Mouse (Mus musculus) lung, embryonic 16.5 days (tissue): ENCODE data around the gene Klhdc7b. TPM values are rescaled to one million over a fixed set of nuclear protein-coding genes. Genes with fewer than 3 reads are reported as not detected.

Experiments
- ATAC-seq: fragments of 200-750 bp; cut with Nextera tagmentation; 2 replicates; pipeline ENCODE4 v1.8.0; 2017; ENCODE audit warnings: low read depth, mild to moderate bottlenecking, moderate library complexity
- H3K27ac ChIP-seq: fragments of 300-500 bp; sonication (generic); 2 replicates; pipeline ENCODE4 v1.5.1; 2014; ENCODE audit warnings: mild to moderate bottlenecking, control low read depth, low read length
- H3K27me3 ChIP-seq: fragments of 300-500 bp; sonication (generic); 2 replicates; pipeline ENCODE4 v1.6.1; 2014; ENCODE audit warnings: low read depth, low read length, mixed read lengths; ENCODE audit not compliant: control insufficient read depth, insufficient read depth
- H3K36me3 ChIP-seq: fragments of 300-500 bp; sonication (generic); 2 replicates; pipeline ENCODE4 v1.6.1; 2014; ENCODE audit warnings: low read length; ENCODE audit not compliant: control insufficient read depth, insufficient read depth
- H3K4me1 ChIP-seq: fragments of 300-500 bp; sonication (generic); replicated peaks from 2 replicates; pipeline ENCODE4 v1.6.1; 2014; ENCODE audit warnings: low read length, mixed read lengths; ENCODE audit not compliant: control insufficient read depth, insufficient read depth
- H3K4me2 ChIP-seq: fragments of 300-500 bp; sonication (generic); 2 replicates; pipeline ENCODE4 v1.6.1; 2014; ENCODE audit warnings: low read depth, low read length, control low read depth
- H3K4me3 ChIP-seq: fragments of 300-500 bp; sonication (generic); 2 replicates; pipeline ENCODE4 v1.5.1; 2014; ENCODE audit warnings: mild to moderate bottlenecking, low read length, control low read depth
- H3K9ac ChIP-seq: fragments of 300-500 bp; sonication (generic); 2 replicates; pipeline ENCODE4 v1.6.1; 2014; ENCODE audit warnings: low read length, control low read depth
- H3K9me3 ChIP-seq: fragments of 300-500 bp; sonication (generic); 2 replicates; pipeline ENCODE4 v1.6.1; 2016; ENCODE audit warnings: low read length; ENCODE audit not compliant: control insufficient read depth
- WGBS: fragments of 180-500 bp; shearing (Covaris S2); extraction: QIAGEN DNeasy Blood & Tissue Kit; methylation state at CpG from one replicate; pipeline ENCODE4 v1.1.7; 2014; 5-methylcytosine and 5-hydroxymethylcytosine counted together
- polyA plus RNA-seq: library from polyadenylated mRNA; unstranded; fragments of >200 nt; fragmentation: Nextera tagmentation; extraction: Ambion mirVana; gene quantifications from 2 replicates; pipeline ENCODE4 v1.2.1, GENCODE M21; 2015

The Klhdc7b gene
- polyA plus RNA-seq, 1 experiment from 2014 or later, result 0.04 TPM

- H3K9ac ChIP-seq, result peak overlapping the region; percentile 88; the same call in 1 of the 2 replicates
- peaks cover 35% of the 10 kb centered on the region for H3K36me3 ChIP-seq
- H3K27ac ChIP-seq, result no peak overlapping the region
- H3K4me1 ChIP-seq, result peaks cover 15% of the 10 kb centered on the region
- no peaks in the 10 kb centered on the region for H3K27me3 ChIP-seq
- ATAC-seq, result no peak
- WGBS, result 94% methylated on average over 16 of the region's 16 CpGs
- no peaks in the 10 kb centered on the region for H3K9me3 ChIP-seq
- no peak overlapping the region for H3K4me3 ChIP-seq
- H3K4me2 ChIP-seq, result no peak overlapping the region
These were observed 30.9 kb upstream of the Klhdc7b start for GRCm38 (mm10) chr15:89353837-89354236.

GRCm38 (mm10) chr15:89354455-89354854 lies 30.3 kb upstream of the Klhdc7b start:
- no peak overlapping the region for H3K27ac ChIP-seq
- WGBS, result 71% methylated on average over 7 of the region's 7 CpGs
- H3K9ac ChIP-seq, result peak overlapping the region; percentile 88
- H3K4me2 ChIP-seq, result peak overlapping the region; percentile 76
- peak overlapping the region; percentile 74 for H3K4me3 ChIP-seq
- H3K36me3 ChIP-seq, result peaks cover 35% of the 10 kb centered on the region
- H3K4me1 ChIP-seq, result peaks cover 15% of the 10 kb centered on the region
- ATAC-seq, result no peak
- no peaks in the 10 kb centered on the region for H3K27me3 ChIP-seq
- H3K9me3 ChIP-seq, result no peaks in the 10 kb centered on the region

- peak within 1 kb of the TSS; percentile 93 for H3K27ac ChIP-seq
- H3K4me3 ChIP-seq, result peak within 1 kb of the TSS; percentile 74
- peak within 1 kb of the TSS; percentile 76 for H3K4me2 ChIP-seq
- peak; percentile 93 for ATAC-seq
- H3K4me1 ChIP-seq, result peaks cover 15% of the 10 kb centered on the region
- no peaks in the 10 kb centered on the region for H3K27me3 ChIP-seq
- WGBS, result under 1% methylated on average over 59 of the region's 64 CpGs
- peak within 1 kb of the TSS; percentile 88 for H3K9ac ChIP-seq
- no peaks in the 10 kb centered on the region for H3K9me3 ChIP-seq
- peaks cover 32% of the 10 kb centered on the region for H3K36me3 ChIP-seq
These were observed 29.2 kb upstream of the Klhdc7b start, which contains the start of the genes Lmf2 and Ncaph2 for GRCm38 (mm10) chr15:89355241-89356187. Lmf2 (minus strand) TSS chr15:89355659. Ncaph2 (plus strand) TSS chr15:89355719.

GRCm38 (mm10) chr15:89356372-89356771 lies 28.3 kb upstream of the Klhdc7b start:
- Histone ChIP-seq H3K4me3 (peak overlapping the region; percentile 74), H3K36me3 (peaks cover 32% of the 10 kb centered on the region), H3K4me2 (peak overlapping the region; percentile 71), H3K27ac (peak overlapping the region; percentile 93), H3K4me1 (peaks cover 15% of the 10 kb centered on the region), H3K27me3 (no peaks in the 10 kb centered on the region), H3K9ac (peak overlapping the region; percentile 88), H3K9me3 (no peaks in the 10 kb centered on the region)
- WGBS, result under 1% methylated on average over 15 of the region's 15 CpGs
- peak; percentile 87 for ATAC-seq

- Histone ChIP-seq H3K4me2 (no peak overlapping the region), H3K4me3 (no peak overlapping the region), H3K4me1 (peaks cover 15% of the 10 kb centered on the region), H3K27ac (no peak overlapping the region), H3K27me3 (no peaks in the 10 kb centered on the region), H3K9ac (no peak overlapping the region), H3K36me3 (peaks cover 28% of the 10 kb centered on the region), H3K9me3 (no peaks in the 10 kb centered on the region)
- WGBS, result 62% methylated on average over 3 of the region's 3 CpGs
- ATAC-seq, result no peak
These were observed 25.9 kb upstream of the Klhdc7b start for GRCm38 (mm10) chr15:89358784-89359183.

GRCm38 (mm10) chr15:89363051-89363450 lies 21.7 kb upstream of the Klhdc7b start:
- WGBS, result 70% methylated on average over 7 of the region's 7 CpGs
- peaks cover 67% of the 10 kb centered on the region for H3K36me3 ChIP-seq
- H3K9ac ChIP-seq, result no peak overlapping the region
- peak; percentile 68 for ATAC-seq
- no peaks in the 10 kb centered on the region for H3K4me1 ChIP-seq
- no peak overlapping the region for H3K27ac ChIP-seq
- no peak overlapping the region for H3K4me3 ChIP-seq
- H3K4me2 ChIP-seq, result no peak overlapping the region
- no peaks in the 10 kb centered on the region for H3K9me3 ChIP-seq
- H3K27me3 ChIP-seq, result no peaks in the 10 kb centered on the region

- no peak overlapping the region for H3K4me2 ChIP-seq
- H3K4me1 ChIP-seq, result no peaks in the 10 kb centered on the region
- no peak for ATAC-seq
- H3K4me3 ChIP-seq, result no peak overlapping the region
- H3K9me3 ChIP-seq, result no peaks in the 10 kb centered on the region
- H3K9ac ChIP-seq, result no peak overlapping the region
- no peak overlapping the region for H3K27ac ChIP-seq
- H3K27me3 ChIP-seq, result no peaks in the 10 kb centered on the region
- peaks cover 82% of the 10 kb centered on the region for H3K36me3 ChIP-seq
- WGBS, result 91% methylated on average over 4 of the region's 4 CpGs
These were observed 19.6 kb upstream of the Klhdc7b start for GRCm38 (mm10) chr15:89365141-89365551.

- H3K27ac ChIP-seq, result no peak overlapping the region
- no peak for ATAC-seq
- 90% methylated on average over 13 of the region's 13 CpGs for WGBS
These were observed 12.6 kb upstream of the Klhdc7b start for GRCm38 (mm10) chr15:89372068-89372467.

GRCm38 (mm10) chr15:89372536-89372935 lies 12.2 kb upstream of the Klhdc7b start:
- peaks cover 15% of the 10 kb centered on the region for H3K4me1 ChIP-seq
- peaks cover 15% of the 10 kb centered on the region for H3K27me3 ChIP-seq
- WGBS, result 79% methylated on average over 7 of the region's 7 CpGs
- peaks cover 42% of the 10 kb centered on the region for H3K36me3 ChIP-seq
- ATAC-seq, result no peak
- H3K4me2 ChIP-seq, result no peak overlapping the region
- H3K4me3 ChIP-seq, result peak overlapping the region; percentile 81
- peak overlapping the region; percentile 91 for H3K9ac ChIP-seq
- H3K27ac ChIP-seq, result no peak overlapping the region
- H3K9me3 ChIP-seq, result no peaks in the 10 kb centered on the region

More at GRCm38 (mm10) chr15:89372068-89372467, 12.6 kb upstream of the Klhdc7b start:
- Histone ChIP-seq H3K27me3 (peaks cover 11% of the 10 kb centered on the region), H3K36me3 (peaks cover 46% of the 10 kb centered on the region), H3K9me3 (no peaks in the 10 kb centered on the region), H3K4me3 (no peak overlapping the region), H3K4me2 (no peak overlapping the region), H3K9ac (no peak overlapping the region), H3K4me1 (peaks cover 13% of the 10 kb centered on the region)
